Mouse (Mus musculus): ENCODE measurements around the gene Tmem88b.
A peak's percentile ranks its signal among the peaks of the same experiment; 100 is the strongest.
"Not testable (repeated sequence)": the region's sequence is repeated elsewhere in the genome, so short reads cannot be mapped to it uniquely, and the experiment has no call there.

The Tmem88b gene

DNA sequence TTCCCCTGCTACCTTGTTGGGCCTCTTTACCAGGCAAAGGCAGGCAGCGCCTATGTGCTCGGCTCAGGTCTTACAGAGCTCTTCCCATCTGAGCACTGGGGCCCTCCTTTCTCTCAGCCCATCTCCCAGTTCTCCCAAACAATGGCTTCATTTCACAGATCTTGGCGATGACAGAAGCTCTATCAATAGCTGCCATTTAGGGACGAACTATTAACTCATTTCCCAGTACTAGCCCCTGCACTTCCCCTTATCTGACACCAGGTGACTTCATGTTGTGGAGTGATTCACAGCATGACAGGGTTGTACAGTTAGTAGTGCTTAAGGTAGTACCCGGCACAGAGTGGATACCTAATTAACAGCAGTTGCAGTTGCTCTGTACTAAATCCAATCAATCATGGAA, at the start of gene Tmem88b:
Gene Tmem88b (minus strand): TSS at position 56 of the 400 bp plus-strand sequence.
- DNase-seq = no peak

DNA sequence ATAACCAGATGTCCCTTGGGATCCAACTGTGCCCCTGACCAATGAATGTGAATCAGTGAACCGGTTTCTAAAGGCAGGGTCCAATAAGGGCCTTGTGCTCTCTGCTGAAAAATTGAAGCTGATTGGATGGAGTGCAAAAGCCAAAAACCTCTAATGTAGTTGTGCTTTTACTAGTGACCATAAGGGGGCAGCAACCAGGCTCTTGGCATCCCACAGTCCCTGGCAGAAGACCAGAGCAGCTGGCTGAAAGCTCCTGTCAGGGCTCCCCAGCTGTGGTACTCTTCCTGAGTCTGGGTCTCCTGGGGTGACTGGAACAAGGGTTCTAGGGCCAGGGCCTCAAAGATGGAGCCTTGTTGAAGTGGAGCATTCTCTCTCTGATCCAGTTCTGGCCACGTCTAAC, 48.2 kb upstream of the Tmem88b start:
- no peak for DNase-seq

DNA sequence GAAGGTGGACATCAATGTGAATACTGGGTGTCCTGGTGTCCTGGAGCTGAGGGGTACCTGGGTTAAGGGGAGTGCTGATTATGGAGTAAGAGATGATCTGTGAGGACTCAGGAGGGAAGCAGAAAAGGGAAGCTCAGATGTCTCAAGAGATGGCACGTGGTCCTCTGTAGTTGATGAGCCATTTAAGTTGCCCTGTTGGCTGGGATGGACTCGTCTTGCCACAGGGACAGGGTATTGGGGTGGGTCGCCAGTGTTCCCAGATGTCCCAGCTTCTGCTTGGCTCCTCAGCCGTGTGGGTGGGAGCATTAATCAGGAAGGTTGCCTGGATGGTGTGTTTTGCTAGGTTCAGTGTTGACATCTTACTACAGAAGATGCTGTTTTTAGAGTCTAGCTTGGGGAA, 47.6 kb upstream of the Tmem88b start:
- DNase-seq = no peak

DNA sequence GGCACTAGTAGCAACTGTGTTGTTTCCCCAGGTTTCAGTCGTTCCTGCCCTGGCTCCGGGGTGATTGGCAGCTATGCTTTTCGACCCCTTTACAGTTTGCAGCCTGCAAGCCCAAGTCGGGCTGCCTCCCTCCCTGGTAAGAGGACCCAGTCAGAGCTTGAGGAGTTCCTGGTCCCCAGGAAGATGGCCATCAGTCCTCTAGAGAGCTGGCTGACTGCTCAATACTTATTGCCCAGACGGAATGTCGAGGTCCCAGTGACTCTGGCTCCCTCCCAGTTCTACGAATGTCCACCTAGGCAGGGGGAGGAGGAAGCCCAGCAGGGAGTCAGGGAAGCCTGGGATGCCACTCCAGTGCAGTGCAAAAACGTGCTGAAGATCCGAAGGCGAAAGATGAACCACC, 46.6 kb upstream of the Tmem88b start:
- DNase-seq = no peak

DNA sequence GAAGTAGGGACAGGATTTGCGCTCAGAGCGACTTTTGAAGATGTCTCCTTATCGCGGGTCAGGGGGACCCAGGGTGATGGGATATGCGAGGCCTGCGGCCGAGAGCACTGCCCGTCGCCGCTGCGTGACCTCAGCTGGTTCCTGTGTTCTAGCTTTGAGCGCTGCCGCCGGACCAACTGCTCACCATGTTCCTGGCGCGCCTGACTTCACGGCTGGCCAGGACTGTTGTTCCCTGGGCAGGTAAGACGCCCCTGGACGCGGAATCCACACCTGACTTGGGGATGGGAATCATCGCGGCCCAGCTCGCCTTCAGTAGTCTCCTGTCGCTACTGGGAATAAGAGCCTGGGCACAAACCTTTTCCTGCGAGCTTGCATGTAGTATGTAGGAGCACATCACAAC, 46.2 kb upstream of the Tmem88b start:
- DNase-seq = no peak

DNA sequence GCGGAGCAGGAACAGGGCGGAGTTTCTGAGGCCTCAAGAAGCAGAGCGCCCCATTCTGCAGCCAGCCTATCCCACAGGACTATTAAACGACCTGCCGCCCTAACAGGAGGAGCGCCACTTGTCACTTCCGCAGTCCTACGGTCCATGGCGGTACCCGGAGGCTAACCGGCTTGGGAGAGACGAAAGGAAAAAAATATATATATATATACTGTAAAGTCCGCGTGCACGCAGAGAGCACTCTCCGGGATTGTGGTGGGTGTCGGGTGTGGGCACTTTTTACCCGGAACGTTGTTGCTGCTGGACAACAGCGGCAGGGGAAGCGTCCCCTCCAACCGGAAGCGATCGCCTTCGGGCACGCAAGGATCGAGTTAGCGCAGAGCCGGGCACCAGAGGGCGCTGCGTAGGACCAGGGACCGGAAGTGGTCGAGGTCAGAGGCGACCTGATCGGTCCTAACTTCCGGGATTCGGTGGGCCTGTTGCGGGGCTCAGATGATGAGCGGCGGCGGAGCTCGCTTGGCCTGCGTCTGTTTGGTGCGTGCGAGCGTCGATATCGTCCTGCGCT, 45.6 kb upstream of the Tmem88b start, which contains the start of gene Aurkaip1:
Gene Aurkaip1 (plus strand): TSS at position 68 of the 562 bp plus-strand sequence.
- peak; percentile 94 for DNase-seq

DNA sequence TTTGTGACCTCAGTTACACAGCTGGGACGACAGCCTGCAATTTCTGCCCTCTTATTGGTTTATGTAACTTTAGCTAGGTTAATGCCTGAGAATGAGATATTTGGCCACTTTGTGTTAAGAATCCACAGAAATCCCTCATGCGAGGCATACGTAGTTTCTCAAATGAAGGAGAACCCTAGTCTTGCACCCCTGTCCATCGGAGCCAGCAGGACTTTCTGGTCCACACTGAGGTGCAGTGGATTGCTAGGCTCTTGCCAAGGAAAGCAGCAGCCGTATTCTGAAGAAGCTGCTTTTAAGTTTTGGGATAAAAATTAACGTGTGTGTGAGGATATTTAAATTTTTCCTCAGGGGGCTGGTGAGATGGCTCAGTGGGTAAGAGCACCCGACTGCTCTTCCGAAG, 44.9 kb upstream of the Tmem88b start:
- DNase-seq = no peak

DNA sequence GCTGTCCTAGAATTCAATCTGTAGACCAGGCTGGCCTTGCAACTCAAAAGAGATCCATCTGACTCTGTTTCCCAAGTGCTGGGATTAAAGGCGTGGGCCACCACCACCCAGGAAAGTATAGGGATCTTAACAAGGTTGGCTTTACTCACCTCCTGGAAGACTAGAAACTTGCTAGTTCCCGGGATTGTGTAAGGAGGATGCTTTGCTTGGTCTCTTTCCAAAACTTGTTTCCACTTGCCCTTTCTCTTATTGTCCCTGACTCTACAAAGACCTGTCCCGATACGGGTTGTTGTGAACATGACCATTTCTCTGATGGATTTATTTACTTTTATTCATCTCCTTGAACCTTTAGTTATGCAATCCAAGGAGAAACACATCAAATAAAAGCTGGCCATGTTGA, 44.2 kb upstream of the Tmem88b start:
- DNase-seq = no peak

DNA sequence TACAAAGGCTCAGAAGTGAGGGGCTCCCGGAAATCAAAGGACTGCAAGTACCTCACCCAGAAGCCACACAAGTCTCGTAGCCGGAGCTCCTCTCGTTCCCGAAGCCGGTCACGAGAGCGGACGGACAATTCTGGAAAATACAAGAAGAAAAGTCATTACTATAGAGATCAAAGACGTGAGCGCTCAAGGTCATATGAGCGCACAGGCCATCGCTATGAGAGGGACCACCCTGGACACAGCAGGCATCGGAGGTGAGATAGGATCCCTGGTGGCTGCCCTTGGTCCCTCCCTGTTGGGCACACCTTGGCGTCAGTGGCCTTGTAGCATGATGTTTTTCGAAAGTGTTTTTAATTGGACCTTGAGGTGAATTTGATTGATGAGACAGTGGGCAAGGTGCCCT, 37.8 kb upstream of the Tmem88b start:
- no peak for DNase-seq

DNA sequence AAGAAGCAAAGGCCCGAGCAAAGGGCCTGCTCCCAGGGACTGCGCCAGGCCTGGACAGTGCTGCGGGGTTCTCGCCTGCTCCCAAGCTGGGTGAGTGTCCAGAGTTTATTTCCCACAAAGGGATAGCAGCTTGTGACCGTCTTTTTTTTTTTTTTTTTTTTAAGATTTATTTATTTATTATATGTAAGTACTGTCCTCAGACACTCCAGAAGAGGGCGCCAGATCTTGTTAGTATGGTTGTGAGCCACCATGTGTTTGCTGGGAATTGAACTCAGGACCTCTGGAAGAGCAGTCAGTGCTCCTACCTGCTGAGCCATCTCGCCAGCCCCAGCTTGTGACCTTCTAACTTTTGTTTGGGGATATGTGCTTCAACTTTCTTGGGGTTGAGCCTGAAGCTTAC, 35.4 kb upstream of the Tmem88b start:
- DNase-seq = no peak

DNA sequence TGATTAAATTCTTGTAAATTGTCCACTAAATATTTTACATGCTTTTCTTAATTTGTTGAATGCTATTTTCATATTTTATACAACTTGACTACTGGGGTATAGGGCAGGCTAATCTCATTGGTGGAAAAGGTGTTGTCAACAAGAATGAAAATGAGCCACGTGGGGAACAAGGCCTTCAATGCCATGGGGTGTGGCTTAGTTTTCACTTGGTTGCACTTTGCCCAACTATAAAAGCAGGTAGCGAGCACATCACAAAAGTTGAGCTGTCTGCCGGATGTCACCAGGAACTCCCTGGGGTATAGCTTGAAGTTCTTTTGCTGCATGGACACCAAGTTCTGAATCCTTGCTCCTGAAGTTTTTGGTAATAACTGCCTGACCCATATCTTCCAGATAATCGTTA, 31.9 kb upstream of the Tmem88b start:
- DNase-seq = no peak

DNA sequence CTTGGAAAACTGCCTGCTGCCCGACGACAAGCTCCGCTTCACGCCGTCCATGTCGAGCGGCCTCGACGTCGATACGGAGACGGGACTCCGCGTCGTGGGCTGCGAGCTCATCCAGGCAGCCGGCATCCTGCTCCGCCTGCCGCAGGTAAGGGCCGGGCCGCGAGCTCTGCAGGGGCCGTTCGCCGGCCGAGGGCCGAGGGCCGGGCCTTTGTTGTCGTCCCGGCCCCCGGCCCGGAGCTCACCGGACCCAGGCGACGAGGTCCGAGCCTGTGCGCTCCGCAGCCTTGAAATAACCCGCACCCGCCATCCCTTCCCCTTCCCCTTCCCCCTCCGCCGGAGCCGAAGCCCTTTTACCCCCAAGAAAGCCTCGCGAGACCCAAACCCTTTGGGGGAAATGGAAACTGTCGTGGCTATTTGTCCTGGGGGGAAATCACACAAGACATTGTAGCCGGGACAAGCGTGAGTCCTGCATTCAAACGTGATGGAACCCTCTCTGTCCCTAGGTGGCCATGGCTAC, 27.0 kb upstream of the Tmem88b start:
- no peak for DNase-seq

DNA sequence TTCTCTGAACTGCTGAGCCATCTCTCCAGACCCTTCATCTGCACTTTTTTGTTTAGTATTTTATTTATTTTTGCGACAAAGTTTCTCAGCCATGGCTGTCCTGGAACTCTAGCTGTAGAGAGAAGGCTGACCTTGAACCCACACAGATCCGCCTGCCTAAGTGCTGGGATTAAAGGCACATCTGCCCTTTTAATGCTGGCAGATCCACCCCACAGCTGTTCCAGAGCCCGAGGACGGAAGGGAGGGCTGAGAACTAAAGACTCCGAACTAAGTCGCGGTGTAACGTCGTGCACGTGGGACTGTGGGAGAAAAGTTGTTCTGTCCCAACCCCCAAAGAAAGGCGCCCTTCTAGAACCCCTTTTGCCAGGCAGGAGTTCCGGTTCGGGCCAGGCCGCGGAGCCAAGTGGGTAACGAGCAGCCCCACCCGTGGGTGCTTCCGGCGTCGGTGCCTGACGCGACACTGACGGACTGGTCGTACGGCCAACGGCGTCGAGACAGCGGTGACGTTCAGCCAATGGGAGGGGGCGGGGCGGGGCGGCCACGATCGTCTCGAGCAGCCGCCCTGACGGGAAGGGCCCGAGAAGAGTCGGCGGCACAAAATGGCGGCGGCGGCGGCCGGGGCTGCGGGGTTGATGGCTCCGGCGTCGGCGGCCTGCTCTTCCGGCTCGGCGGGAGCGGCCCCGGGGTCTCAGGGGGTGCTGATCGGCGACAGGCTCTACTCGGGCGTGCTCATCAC, 26.4 kb upstream of the Tmem88b start, which contains the start of gene Ccnl2:
Gene Ccnl2 (plus strand): TSS at position 561 of the 736 bp plus-strand sequence.
- peak; percentile 88 for DNase-seq

DNA sequence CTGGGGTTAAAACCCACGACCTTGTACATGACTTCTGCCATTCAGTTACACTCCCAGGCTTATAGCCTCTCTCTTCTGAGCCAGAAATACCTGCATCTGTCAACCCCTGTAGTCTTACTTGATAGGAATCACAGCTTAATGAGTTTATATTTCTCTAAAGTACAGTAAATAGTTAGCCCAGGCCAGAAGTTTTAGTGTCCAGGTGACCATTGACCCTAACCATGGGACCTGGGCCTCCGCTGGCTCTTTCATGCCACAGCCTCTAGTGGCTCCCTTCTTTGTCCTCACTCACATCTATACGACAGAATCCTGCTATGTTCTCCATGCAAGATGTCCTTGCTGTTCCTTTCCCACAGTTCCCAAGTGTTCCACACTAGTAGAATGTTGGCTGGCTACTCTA, 22.2 kb upstream of the Tmem88b start:
- no peak for DNase-seq

DNA sequence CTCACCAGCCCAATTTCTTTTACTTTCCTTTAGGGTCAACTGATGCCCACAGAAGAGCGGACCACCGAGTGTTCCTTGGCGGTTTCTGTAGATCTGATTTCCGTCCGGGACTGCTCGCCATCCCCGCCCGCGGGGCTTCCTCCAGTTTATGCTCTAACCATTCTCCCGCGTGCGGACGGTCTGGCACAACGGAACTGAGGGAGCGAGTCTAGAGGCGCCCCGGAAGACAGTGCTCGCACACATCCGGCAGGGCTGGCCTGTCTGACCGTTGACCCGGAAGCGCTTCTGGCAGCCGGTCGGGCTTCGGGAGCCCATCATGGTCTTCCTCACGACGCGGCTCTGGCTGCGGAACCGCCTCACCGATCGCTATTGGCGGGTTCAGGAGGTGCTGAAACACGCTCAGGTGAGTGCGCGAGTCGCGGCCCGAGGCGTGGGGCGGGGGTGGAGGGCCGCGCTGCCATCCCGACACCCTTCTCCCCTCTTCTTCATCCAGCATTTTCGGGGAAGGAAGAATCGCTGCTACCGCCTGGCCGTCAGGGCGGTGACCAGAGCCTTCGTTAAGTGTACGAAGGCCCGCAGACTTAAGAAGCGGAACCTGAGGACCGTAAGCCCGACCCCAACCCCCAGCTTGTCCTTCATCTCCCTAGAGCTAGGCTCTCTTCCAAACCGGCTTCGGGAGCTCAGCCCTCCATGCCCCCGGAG, 17.8 kb upstream of the Tmem88b start:
- peak; percentile 94 for DNase-seq

DNA sequence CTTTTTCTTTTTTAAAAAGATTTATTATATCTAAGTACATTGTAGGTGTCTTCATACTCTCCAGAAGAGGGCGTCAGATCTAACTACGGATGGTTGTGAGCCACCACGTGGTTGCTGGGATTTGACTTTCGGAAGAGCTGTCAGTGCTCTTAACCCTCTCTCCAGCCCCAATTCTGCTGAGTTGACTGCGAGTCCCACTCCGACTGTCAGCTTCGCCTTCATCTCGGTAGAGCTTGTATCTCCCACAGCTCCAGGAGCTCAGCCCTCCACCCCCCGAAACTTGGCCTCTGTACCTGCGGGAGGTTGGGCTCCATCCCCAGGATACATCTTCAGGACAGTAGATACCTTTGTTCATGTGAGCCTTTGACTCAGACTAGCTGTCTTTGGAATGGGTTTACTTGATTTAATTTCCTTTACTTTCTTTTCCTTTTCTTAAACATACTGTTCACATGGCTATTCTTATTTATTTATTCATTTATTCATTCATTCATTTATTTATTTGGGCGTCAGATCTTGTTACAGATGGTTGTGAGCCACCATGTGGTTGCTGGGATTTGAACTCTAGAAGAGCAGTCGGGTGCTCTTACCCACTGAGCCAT, 17.2 kb upstream of the Tmem88b start, which contains the start of gene Mrpl20:
Gene Mrpl20 (plus strand): TSS at position 138 of the 599 bp plus-strand sequence.
- no peak for DNase-seq

DNA sequence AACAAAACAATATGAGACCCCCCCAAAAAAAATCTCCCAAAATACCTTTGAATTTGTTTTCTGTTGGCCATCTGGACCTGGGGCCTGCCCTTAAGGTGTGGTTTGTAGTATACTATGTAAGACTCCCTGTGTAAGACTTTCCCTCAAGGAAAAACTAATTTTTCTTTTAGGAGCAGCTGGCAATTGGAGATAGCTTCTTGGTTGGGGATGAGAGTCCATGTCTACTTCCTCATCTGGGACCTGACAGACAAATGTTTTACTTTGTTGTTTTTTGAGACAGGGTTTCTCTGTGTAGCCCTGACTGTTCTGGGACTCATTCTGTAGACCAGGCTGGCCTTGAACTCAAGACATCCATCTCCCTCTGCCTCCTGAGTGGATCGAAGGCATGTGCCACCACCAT, 16.4 kb upstream of the Tmem88b start:
- no peak for DNase-seq

DNA sequence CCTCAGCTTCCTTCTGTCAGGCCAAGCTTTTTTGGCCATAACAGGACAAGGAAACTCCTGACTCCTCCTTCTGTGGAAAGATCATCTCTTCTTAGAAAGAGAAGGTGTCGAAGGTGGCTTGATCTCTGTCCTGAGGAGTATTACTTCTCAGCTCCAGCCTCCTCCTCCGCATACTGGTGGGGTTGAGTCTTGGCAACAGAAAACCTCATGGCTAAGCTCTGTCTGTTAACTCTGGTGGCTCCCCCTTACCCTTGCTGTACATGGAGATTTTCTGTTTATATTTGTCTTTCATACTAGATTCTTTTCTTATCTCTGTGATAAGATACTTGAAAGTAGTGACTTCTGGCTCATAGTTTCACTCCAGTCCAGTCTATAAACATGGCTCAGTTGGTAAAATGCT, 8.1 kb upstream of the Tmem88b start:
- no peak for DNase-seq

DNA sequence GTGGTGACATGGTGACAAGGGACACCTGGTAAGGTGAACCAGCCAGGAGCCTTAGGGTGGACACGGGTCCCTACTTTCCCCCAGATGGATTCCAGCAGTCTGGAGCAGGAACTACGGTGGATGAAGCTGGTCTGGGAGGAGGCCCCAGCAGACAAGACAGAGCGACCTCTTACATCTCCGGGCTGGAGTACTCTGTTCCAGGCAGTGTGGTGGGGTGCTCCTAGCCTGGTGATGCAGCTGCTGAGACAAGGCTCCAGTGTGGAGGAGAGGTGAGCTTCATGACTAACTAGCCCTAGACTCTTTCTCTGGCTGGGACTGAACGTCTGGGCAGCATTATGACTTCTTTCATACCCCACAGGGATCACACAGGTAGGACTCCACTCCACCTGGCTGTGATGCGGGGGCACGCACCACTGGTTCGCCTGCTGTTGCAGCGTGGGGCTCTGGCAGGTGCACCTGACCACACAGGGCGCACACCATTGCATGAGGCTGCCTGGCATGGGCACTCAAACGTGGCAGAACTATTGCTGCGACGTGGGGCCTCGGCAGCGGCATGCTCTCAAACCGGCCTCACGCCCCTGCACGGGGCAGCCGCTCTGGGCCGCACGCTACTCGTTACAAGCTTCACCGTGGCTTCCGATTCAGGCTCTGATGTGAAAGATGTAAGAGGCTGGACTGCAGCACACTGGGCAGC, 5.7 kb upstream of the Tmem88b start:
- DNase-seq = no peak

DNA sequence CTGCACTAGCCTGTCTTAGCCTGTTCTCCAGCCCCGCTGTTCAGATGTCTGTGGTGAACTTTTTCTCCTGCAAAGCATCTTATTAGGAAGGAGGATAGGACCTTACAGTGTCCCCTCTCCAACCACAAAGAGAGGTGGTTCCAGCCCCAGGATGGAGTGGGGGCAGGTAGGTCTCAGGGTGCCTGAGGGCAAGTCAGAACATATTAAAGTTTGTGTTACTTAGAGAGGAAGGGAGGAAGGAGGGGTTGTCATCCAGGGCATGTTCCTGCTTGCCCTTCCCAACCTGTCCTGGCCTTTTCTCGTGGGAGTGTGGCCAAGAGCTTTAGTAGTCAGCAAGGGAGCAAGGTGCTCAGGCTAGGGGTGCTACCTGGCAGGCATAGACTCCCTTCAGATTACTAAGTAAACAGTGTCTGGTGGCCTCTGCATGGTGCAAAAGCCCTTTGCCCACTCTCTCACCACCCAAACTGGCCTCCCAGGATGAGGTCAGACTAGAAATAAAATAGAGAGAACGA, 5.0 kb upstream of the Tmem88b start:
- DNase-seq = no peak

DNA sequence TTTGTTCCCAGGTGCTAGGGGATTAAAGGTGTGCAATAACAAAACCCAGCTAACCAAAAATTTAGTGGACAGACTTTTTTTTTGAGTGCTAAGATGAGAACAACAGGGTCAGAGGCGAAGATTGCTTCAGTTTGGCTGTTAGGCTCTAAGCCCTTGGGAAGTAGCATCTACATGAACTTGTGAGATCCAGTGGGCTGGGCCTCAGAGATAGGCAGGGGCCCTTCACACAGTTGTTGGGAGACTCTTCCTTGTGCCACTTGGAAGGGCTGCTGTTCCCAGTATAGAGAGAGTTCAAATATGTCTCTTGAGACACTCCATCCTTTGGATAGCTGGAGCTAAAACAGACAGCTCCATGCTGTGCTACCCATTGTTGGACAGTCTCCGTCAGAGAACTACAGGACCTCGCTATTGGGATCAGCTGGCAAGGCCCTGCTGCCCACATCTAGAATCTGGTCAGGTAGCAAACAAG, 4.4 kb upstream of the Tmem88b start, which contains the start of gene Ankrd65:
Gene Ankrd65 (plus strand): TSS at position 419 of the 469 bp plus-strand sequence.
- no peak for DNase-seq

DNA sequence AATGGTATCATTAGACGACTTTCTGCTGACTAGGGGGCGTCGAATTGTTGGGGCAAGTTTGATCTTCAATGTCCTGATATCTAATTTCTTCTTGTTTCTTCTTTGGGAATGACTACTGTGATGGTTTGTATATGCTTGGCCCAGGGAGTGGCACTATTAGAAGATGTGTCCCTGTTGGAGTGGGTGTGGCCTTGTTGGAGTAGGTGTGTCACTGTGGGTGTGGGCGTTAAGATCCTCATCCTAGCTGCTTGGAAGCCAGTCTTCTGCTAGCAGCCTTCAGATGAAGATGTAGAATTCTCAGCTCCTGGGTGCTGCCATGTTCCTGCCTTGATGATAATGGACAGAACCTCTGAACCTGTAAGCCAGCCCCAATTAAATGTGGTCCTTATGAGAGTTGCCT, 3.2 kb upstream of the Tmem88b start:
- DNase-seq = not testable (repeated sequence)

Data from cerebellum, adult 11 months (tissue).